Mouse (Mus musculus) megakaryocyte-erythroid progenitor cell, adult 5-6 weeks (primary cell): ENCODE measurements around the gene Lrriq3. TPM values are rescaled to one million over a fixed set of nuclear protein-coding genes. Genes with fewer than 3 reads are reported as not detected.

Source experiments
- ATAC-seq: replicated peaks from 2 replicates; pipeline ENCODE4 v1.8.0; 2016; ENCODE audit warnings: mild to moderate bottlenecking, inconsistent platforms; ENCODE audit not compliant: severe bottlenecking, poor library complexity, low FRiP score, low TSS enrichment
- total RNA-seq, 2 experiments: library from RNA; stranded (forward) in 1 of 2; stranded (reverse) in 1 of 2; fragments of 200-1000, 215-1000 nt in 1 of 2; fragments of >200 nt in 1 of 2; fragmentation: Nextera tagmentation in 1 of 2; gene quantifications; 2 replicates each; pipeline ENCODE4 v1.2.3; 2014 to 2017

The Lrriq3 gene
- total RNA-seq (2014; fragmentation: Nextera tagmentation) (not detected in 2 replicates), total RNA-seq (2017) (not detected in 2 replicates)

DNA sequence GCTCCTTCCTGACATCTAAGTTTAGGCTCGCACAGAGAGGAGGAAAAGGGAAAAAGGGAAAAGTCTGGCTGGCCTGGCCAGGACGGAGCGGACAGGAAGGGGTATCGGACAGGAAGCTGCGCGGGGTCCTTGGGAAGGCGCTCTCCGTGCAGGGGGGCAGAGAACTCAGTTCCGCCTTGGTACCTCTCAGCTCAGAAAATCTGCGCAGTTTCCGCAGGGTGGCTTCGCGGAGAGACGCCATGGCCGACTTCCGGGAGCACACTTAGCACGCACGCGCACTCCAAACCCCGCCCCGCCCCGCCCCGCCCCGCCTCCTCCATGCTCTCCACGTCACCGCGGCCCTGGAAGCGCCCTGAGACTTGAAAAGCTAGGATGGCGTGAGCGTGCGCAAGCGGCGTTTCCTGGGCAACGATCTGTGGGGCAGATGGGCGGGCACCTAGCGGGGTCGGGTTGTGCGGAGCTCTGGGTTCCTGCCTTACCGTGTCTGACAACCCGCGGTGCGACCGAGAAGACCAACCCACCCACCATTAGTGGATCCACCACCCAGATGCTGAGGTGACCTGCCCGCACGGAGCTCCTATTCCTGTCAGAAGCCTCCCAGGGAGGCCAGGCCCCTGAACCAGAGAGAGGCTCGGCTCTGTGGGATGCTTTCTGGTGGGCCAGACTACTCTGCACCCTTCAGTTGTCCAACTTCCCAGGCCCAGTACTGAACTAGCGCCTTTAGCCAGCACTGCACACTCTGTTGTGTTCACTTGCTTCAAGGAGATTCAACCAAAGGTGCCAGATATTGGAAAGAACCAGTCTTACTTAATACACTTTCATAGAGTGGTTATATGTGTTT is at the start of gene Lrriq3, which contains the start of gene Fpgt:
TSS of gene Lrriq3 (plus strand) at position 319 of the 841 bp plus-strand sequence.
TSS of gene Fpgt (minus strand) at position 288 of the 841 bp plus-strand sequence.
- peak; percentile 99 for ATAC-seq

DNA sequence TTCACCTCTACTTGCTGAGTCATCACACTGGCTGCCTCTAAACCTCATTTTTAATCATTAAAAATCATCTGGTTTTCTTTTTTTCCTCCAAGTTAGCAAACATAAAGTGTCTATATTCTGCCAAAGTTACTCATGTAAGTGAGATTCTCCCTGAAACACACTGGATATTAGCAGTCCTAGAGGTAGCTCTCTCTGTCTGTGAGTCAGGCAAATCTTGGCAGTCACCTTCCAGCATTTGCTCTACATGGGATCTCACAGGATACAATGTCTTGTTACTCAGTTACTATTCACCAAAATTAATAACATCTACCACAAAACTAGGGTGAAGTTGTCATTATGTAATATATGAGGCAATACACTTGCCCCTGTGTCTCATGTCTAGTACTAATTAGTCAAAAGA is 41.2 kb upstream of the Lrriq3 start:
- no peak for ATAC-seq

GRCm38 (mm10) chr3:155053189-155053588 is 40.0 kb upstream of the Lrriq3 start:
- no peak for ATAC-seq

DNA sequence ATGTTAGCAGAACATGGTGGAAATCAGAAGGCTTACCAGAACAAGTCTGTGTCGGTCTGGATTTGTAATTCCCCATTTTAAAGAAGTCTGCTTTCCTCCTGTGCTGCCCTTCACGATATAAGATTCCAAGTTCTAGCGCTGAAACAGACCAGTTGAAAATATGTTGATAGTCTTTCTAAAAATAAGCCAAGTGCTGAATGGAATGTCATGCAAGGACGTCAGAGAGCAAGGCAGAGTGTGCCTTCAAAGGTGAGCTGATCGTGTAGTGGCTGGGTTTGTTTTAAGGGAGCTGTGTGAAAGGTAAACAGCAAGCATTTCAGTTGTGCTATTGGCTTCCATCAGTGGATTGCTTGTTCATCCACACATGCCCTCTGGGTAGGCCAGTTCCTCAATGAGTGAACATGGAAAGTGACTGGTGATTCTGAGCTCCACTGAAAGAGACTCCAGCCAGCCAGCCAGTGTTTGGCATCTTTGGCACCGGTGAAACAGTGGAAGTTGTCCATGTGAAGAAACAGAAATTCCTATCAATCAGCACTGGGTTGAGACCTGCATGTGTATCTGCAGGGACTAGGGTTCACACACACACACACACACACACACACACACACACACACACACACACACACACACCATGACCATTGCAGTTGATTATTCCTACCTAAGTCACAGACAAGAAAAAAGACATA is 37.9 kb upstream of the Lrriq3 start, which contains the start of gene Tnni3k:
TSS of gene Tnni3k (minus strand) at position 177 of the 686 bp plus-strand sequence.
- no peak for ATAC-seq

DNA sequence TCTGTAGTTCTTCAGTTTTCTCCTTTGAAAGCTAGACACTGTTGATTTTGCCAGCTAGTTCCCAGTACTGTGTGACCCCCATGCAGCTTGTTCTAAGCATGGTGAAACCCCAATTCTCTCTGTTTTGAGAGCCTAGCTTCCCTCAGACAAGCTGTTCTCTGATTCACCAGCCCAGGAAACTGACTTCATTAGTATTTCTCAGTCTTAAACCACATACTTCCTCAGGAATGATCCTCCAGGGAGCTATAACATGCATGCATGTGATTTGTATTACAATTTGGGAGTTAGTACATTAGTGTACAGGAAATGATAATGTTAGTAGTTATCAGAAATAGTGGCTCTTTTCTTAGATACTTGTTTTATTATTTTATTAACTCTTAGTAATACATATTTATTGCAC is 36.6 kb upstream of the Lrriq3 start:
- no peak for ATAC-seq

DNA sequence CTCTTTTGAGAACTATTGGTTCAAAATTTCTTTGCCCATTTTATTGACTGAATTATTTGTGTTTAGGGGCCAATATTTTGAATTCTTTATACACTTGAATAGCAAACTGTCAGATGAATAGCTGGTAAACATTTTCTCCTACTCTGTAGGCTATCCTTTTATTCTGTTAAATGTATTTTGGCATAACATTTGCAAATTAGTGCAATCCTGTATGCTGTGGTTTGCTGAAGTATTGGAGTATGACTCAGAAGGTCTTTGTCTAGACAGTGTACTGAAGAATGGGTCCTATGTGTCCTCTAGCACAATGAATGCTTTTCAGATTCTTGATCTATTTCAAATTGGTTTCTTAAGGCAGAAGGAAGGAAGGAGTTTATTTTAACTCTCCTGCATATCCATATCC is 35.7 kb upstream of the Lrriq3 start:
- ATAC-seq, result no peak

GRCm38 (mm10) chr3:155058800-155059448 is 34.3 kb upstream of the Lrriq3 start:
- ATAC-seq, result no peak

DNA sequence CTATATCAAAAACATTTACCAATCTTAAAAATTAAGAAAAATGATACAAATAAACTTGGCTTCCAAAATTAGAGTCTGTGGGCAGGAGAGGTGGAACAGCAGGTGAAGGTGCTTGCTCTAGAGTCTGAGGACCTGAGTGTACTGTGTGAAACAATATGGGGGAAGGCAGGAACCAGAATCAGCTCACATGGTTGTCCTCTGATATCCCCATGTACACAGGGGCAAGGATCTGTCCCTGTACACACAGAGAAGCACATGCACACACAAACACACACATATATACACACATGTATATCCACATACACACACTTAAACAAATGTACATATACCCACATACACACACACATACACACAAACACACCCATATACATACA is 33.8 kb upstream of the Lrriq3 start:
- ATAC-seq, result no peak

DNA sequence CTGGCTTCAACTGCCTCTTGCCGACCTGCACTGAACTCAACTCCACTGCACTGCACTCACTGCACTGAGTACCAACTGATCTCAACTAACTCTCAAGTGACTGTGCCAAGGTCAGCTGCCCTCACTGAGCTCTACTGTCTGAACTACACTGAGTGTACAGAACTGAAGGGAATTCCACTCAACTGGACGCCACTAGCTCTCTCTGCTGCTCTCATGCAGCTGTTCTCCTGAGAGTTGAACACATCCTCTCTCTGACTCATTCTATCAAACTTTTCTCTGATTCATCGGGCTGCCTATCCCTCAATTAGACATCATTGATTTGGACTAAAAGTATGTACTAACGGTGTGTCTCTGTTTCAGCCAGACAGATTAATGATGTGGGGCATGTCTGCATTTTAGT is 15.3 kb upstream of the Lrriq3 start:
- no peak for ATAC-seq

DNA sequence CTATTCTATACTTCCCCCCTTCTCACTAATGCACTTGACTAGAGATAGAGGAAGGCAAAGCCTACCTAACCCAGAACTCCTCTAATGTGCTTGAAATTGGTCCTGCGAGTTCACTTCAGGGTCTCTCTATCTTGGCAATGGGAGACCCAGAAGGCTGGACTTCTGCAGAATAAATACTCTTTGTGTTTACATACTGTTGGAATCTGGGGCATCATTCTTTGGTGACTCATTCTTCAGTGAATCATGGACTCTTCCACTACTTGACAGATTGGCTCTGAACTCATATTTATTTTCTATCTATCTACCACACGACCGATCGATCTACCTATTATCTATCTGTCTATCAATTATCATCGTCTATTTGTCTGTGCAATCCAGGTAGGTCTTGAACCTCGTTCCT is 1.2 kb upstream of the Lrriq3 start:
- ATAC-seq, result no peak

DNA sequence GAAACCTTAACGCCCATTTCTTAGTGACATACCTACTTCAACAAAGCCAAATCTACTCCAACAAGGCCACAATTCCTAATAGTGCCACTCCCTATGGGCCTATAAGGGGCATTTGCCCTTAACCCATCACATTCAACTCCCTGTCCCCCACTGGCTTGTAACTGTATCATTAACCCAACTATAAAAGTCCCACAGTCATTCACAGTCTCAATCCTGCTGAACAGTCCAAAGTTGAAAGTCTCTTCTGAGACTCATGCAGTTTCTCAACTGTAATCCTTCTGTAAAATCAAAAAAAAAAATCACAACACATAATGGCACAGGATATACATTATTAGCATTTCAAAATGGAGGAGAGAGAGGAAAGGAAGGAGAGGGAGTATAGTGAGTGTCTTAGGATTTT is 6.0 kb downstream of the Lrriq3 start:
- no peak for ATAC-seq

- no peak for ATAC-seq
These were observed 12.7 kb downstream of the Lrriq3 start for GRCm38 (mm10) chr3:155105957-155106356.

DNA sequence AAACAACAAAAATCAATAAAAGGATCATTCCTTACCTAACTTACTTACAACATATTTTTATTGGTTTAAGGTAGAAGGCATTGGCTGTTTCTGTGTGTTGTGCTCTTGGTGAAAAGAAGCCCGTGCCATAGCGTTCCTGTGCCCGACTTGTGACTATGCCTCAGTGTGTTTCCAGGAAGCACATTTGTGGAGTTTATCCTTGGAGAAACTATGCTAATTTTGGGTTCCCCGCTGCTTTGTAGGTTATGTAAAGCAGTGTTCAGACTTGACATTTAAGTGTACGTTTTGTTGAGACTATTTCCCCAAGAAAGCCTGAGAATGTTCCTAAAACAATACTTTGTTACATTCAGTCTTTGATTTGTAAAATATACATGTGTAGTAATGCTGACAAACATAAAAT is 44.5 kb downstream of the Lrriq3 start:
- ATAC-seq, result no peak

- ATAC-seq, result no peak
These were observed 47.8 kb downstream of the Lrriq3 start for GRCm38 (mm10) chr3:155141047-155141446.

- ATAC-seq, result no peak
These were observed 51.1 kb downstream of the Lrriq3 start for GRCm38 (mm10) chr3:155144368-155144767.

- ATAC-seq, result no peak
These were observed 68.6 kb downstream of the Lrriq3 start for GRCm38 (mm10) chr3:155161842-155162241.

DNA sequence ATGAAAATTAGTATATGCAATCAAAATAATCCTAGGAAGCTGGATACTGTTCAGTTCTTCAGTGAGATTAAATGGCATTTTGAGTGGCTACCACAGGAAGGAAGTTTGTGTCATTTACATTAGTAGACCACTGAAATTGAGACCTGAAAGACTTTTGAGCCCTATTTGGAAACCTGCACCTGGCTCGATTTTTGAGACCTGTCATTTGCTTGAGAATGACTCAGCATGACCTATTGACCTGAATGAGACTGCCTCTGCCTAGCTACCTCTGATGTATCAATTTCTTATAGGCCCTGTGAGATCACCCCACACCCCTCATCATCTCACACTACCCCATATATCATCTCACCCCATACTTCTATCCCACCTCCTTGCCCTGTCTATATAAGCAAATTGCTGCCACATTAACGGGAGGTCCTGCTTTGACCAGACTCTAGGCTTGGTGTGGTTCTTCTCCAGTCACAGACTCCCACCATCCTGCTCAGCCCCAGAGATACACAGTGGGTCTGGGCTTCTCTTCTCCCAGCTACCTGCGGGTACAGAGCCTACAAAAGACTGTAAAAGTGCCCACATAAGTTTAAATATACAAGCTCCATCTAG is 87.2 kb downstream of the Lrriq3 start:
- no peak for ATAC-seq

DNA sequence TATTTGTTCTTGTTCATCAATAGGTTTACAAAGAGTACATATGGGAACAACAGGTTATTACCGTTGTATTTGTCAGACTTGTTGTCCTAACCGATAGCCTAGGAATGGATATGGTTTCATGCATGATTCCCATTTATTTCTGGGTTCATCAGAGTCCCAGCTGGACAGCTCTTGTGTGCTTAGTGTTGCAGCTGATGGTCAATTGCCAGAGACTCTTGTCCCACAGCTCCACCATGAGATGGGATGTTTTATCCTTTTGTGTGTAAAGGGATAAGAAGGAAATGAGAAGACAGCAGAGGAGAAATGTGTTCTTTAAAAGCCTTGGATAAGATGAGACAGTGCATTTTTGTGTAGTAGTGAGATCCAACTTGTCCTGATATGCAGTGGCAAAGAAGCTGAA is 93.2 kb downstream of the Lrriq3 start:
- no peak for ATAC-seq

GRCm38 (mm10) chr3:155188857-155189256 is 95.6 kb downstream of the Lrriq3 start:
- ATAC-seq, result no peak

DNA sequence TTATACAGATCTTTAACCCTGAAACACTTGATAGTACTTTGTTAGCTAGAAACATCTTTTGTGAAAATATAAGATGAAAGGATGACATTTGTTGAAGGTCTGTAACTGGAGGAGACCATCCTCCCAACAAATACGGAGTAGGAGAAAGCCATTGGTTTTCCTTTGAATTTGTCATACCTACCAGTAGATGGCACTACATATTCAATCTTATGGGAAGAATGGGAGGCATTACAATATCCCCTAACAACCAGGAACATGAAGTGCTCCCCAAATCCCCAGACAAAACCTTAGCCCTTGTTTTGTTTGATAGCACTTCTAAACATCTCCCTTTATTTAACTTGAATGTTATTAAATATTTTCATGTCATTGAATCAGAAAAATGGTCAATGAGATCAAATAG is 141.7 kb downstream of the Lrriq3 start:
- ATAC-seq, result no peak
